ENCODE assay signal across 16 mouse cellular contexts in the genomic region with DNA sequence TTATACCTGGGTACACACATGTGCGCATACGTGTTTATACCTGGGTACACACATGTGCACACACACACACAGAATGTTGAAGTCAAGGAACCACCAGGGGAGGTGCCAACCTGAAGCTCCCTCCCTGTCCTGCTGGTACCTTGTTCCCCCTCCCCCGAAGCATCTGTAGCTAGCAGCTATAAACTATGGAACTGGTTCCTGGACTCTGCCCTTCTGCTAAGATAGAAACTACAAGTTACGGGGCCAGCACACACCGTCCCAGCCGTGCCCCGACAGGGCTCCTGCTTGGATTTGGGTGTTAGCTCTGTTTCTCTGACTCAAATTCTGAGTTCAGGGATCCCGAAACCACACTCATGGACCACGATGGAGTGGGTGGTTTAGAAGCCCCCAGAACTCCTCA.
"Had no signal": no experiment of that assay in that cellular context is flagged by ENCODE, and none has a peak within 500 bp of the region (broad histone marks: within the 10 kb centered on the region; RNA-seq: fewer than 3 reads in every experiment).

No protein-coding gene starts in this region.

- ATAC-seq: midbrain, embryonic 15.5 days had no signal

- H3K27me3 ChIP-seq: midbrain, embryonic 12.5 days; midbrain, embryonic 15.5 days had no signal

- H3K4me2 ChIP-seq: limb, embryonic 13.5 days; lung, embryonic 15.5 days; midbrain, embryonic 12.5 days; midbrain, embryonic 15.5 days had no signal

- H3K36me3 ChIP-seq: limb, embryonic 10.5 days; limb, embryonic 13.5 days; lung, embryonic 15.5 days; midbrain, embryonic 12.5 days; midbrain, embryonic 15.5 days had no signal

- DNase-seq: kidney, adult 2 months; kidney, postnatal 25 days; layer of hippocampus, adult 9-11 months; lung, adult 18-20 months; lung, postnatal 10 days; lung, postnatal 36 days; thymus, adult 2 months; thymus, postnatal 14 days; thymus, postnatal 4 days had no signal

- H3K9ac ChIP-seq: limb, embryonic 13.5 days; lung, embryonic 15.5 days; midbrain, embryonic 12.5 days; midbrain, embryonic 15.5 days had no signal

- H3K4me1 ChIP-seq: midbrain, embryonic 12.5 days; midbrain, embryonic 15.5 days had no signal

- H3K9me3 ChIP-seq: limb, embryonic 10.5 days; limb, embryonic 13.5 days; lung, embryonic 15.5 days; midbrain, embryonic 12.5 days; midbrain, embryonic 15.5 days had no signal

- H3K27ac ChIP-seq: kidney, postnatal 0 days; layer of hippocampus, adult 2 months; limb, embryonic 10.5 days; limb, embryonic 13.5 days; lung, embryonic 15.5 days; midbrain, embryonic 12.5 days; midbrain, embryonic 15.5 days had no signal

- H3K4me3 ChIP-seq: layer of hippocampus, adult 2 months; limb, embryonic 10.5 days; limb, embryonic 13.5 days; lung, embryonic 15.5 days; midbrain, embryonic 12.5 days; midbrain, embryonic 15.5 days had no signal
